Mouse (Mus musculus) myocyte (in vitro differentiated cells): ENCODE data around the gene Gad2. TPM values are rescaled to one million over a fixed set of nuclear protein-coding genes. Genes with fewer than 3 reads are reported as not detected.

ENCODE experiments used
- H3K27me3 ChIP-seq: one replicate; pipeline ENCODE4 v1.6.1; 2011; ENCODE audit not compliant: control insufficient read depth, insufficient read depth, insufficient read length
- H3K36me3 ChIP-seq: one replicate; pipeline ENCODE4 v1.6.1; 2011; ENCODE audit not compliant: control insufficient read depth, insufficient read depth
- H3K4me2 ChIP-seq: one replicate; pipeline ENCODE4 v1.6.1; 2011; ENCODE audit warnings: low read depth, control low read depth
- H3K4me3 ChIP-seq: one replicate; pipeline ENCODE4 v1.5.1; 2011; ENCODE audit warnings: mild to moderate bottlenecking, control low read depth, moderate library complexity
- H3K79me2 ChIP-seq: one replicate; pipeline ENCODE4 v1.6.1; 2011; ENCODE audit not compliant: control insufficient read depth, insufficient read depth
- H3ac ChIP-seq: one replicate; pipeline ENCODE4 v1.6.1; 2011; ENCODE audit not compliant: control insufficient read depth, insufficient read length
- CEBPB ChIP-seq: IDR thresholded peaks from 2 replicates; pipeline ENCODE4 v1.6.1; 2011; ENCODE audit warnings: mild to moderate bottlenecking, moderate library complexity; ENCODE audit not compliant: poor library complexity, insufficient read depth, severe bottlenecking
- E2F4 ChIP-seq: IDR thresholded peaks from one replicate; pipeline ENCODE4 v1.6.1; 2011; ENCODE audit warnings: mild to moderate bottlenecking, control low read depth, moderate library complexity; ENCODE audit not compliant: insufficient read depth
- MAX ChIP-seq: IDR thresholded peaks from one replicate; pipeline ENCODE4 v1.6.1; 2011; ENCODE audit warnings: low read depth, mild to moderate bottlenecking, control low read depth
- MYOD1 ChIP-seq, 3 experiments: IDR thresholded peaks; one replicate each; pipeline ENCODE4 v1.6.1; 2011; ENCODE audit warnings: control low read depth in 2 of 3, low read depth in 2 of 3, mild to moderate bottlenecking in 2 of 3, moderate library complexity in 1 of 3; ENCODE audit not compliant: insufficient read length in 2 of 3, control insufficient read depth in 1 of 3
- MYOG ChIP-seq, 3 experiments: IDR thresholded peaks; one replicate each; pipeline ENCODE4 v1.6.1; 2011; ENCODE audit warnings: control low read depth in 2 of 3, low read depth in 2 of 3, mild to moderate bottlenecking in 2 of 3; ENCODE audit not compliant: insufficient read length in 2 of 3, control insufficient read depth in 1 of 3, insufficient read depth in 1 of 3
- POLR2A ChIP-seq: IDR thresholded peaks from one replicate; pipeline ENCODE4 v1.6.1; 2011; ENCODE audit warnings: low read depth, mild to moderate bottlenecking, control low read depth, moderate library complexity; ENCODE audit not compliant: insufficient read length
- POLR2AphosphoS2 ChIP-seq: IDR thresholded peaks from one replicate; pipeline ENCODE4 v1.6.1; 2011; ENCODE audit warnings: low read depth, control low read depth; ENCODE audit not compliant: insufficient read length
- REST ChIP-seq: IDR thresholded peaks from one replicate; pipeline ENCODE4 v1.6.1; 2011; ENCODE audit warnings: mild to moderate bottlenecking, control low read depth, moderate library complexity; ENCODE audit not compliant: insufficient read depth, insufficient read length
- SRF ChIP-seq: IDR thresholded peaks from one replicate; pipeline ENCODE4 v1.6.1; 2011; ENCODE audit warnings: low read depth; ENCODE audit not compliant: control insufficient read depth, insufficient read length
- TCF12 ChIP-seq: IDR thresholded peaks from one replicate; pipeline ENCODE4 v1.6.1; 2011; ENCODE audit warnings: mild to moderate bottlenecking, control low read depth; ENCODE audit not compliant: poor library complexity, insufficient read depth, severe bottlenecking
- TCF3 ChIP-seq: IDR thresholded peaks from one replicate; pipeline ENCODE4 v1.6.1; 2011; ENCODE audit warnings: low read depth, control low read depth; ENCODE audit not compliant: insufficient read length
- USF1 ChIP-seq: IDR thresholded peaks from one replicate; pipeline ENCODE4 v1.6.1; 2011; ENCODE audit warnings: low read depth, mild to moderate bottlenecking, control low read depth, moderate library complexity
- polyA plus RNA-seq: library from polyadenylated mRNA; unstranded; fragments of >200 nt; fragmentation: generic; extraction: Trizol; gene quantifications from one replicate; pipeline ENCODE4 v1.2.1, GENCODE M21; 2012; ENCODE audit warnings: missing spikeins

The Gad2 gene
- polyA plus RNA-seq, 1 experiment: not detected

GRCm38 (mm10) chr2:22663731-22664130 is 41.7 kb downstream of the Gad2 start:
- H3K79me2 ChIP-seq: no peaks in the 10 kb centered on the region
- H3ac ChIP-seq: no peak overlapping the region
- H3K4me2 ChIP-seq: no peak overlapping the region
- H3K27me3 ChIP-seq: no peaks in the 10 kb centered on the region
- no peaks in the 10 kb centered on the region for H3K36me3 ChIP-seq
- H3K4me3 ChIP-seq: no peak overlapping the region
- TF ChIP-seq MYOG (IDR thresholded peaks at IDR 0.05; ENCODE audit: control insufficient read depth in 1 of 3, insufficient read depth in 1 of 3, insufficient read length in 2 of 3, low read depth in 2 of 3): no peak
- TF ChIP-seq TCF12: no peak
- no peak for TF ChIP-seq TCF3
- no peak for TF ChIP-seq REST
- TF ChIP-seq POLR2A: no peak
- no peak for TF ChIP-seq POLR2AphosphoS2
- no peak for TF ChIP-seq MYOD1 (IDR thresholded peaks at IDR 0.05; ENCODE audit: control insufficient read depth in 1 of 3, insufficient read length in 2 of 3, low read depth in 2 of 3)
- TF ChIP-seq USF1: no peak

GRCm38 (mm10) chr2:22670415-22670814 is 48.4 kb downstream of the Gad2 start:
- Histone ChIP-seq H3K27me3 (no peaks in the 10 kb centered on the region), H3K4me2 (peak overlapping the region; percentile 43), H3ac (no peak overlapping the region), H3K4me3 (no peak overlapping the region), H3K36me3 (no peaks in the 10 kb centered on the region), H3K79me2 (no peaks in the 10 kb centered on the region)
- TF ChIP-seq TCF12 (no peak), POLR2A (no peak), MYOD1 (IDR thresholded peaks at IDR 0.05; ENCODE audit: control insufficient read depth in 1 of 3, insufficient read length in 2 of 3, low read depth in 2 of 3) (no peak), REST (no peak), SRF (no peak), USF1 (no peak), E2F4 (no peak), TCF3 (no peak), POLR2AphosphoS2 (no peak)

DNA sequence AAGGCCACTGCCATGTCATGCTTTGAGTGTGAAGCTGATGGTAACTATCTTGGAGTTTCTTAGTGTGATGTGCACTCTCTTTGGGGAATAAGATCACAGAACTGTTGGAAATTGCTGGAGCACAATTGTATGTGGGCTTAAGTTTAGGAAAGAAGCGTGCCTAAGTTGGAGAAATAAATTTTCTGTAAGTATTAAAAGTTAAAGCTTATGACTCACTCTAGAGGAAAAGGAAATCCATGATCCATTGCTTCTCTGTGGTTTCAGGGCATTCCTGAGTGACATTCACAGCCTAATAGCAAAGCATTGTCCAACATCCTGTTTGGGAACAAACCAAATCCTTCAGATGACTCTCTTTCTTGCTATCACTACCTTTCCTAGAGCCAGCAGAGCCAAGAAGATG is 49.3 kb downstream of the Gad2 start:
- H3K4me2 ChIP-seq: peak overlapping the region; percentile 43
- no peak overlapping the region for H3K4me3 ChIP-seq
- no peaks in the 10 kb centered on the region for H3K27me3 ChIP-seq
- no peaks in the 10 kb centered on the region for H3K79me2 ChIP-seq
- H3K36me3 ChIP-seq: no peaks in the 10 kb centered on the region
- no peak overlapping the region for H3ac ChIP-seq
- TF ChIP-seq POLR2AphosphoS2 (no peak), MYOD1 (IDR thresholded peaks at IDR 0.05; ENCODE audit: control insufficient read depth in 1 of 3, insufficient read length in 2 of 3, low read depth in 2 of 3) (no peak), E2F4 (no peak), TCF3 (no peak), SRF (no peak), MAX (no peak), MYOG (IDR thresholded peaks at IDR 0.05; ENCODE audit: control insufficient read depth in 1 of 3, insufficient read depth in 1 of 3, insufficient read length in 2 of 3, low read depth in 2 of 3) (no peak), USF1 (no peak), REST (no peak), CEBPB (no peak), POLR2A (no peak), TCF12 (no peak)

DNA sequence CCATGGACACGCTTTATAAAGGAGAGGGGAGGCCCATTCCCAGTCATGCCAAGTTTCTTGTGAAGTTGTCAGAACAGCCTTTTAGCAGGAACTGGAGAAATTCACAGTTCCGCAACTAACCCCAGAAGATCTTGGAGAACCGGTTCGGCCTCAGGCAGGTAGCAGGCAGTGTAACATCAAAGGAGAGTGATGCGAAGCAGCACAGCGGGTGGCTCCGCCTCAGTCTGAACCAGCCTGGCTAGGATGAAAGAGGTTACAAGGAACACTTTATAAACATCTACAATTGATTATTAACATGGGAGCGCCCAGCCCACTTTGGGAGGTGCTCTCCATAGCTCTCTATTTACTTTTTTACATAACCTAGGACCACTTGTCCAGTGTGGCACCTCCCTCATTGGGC is 55.1 kb downstream of the Gad2 start:
- H3K4me3 ChIP-seq: no peak overlapping the region
- no peaks in the 10 kb centered on the region for H3K27me3 ChIP-seq
- TF ChIP-seq MYOD1 (IDR thresholded peaks at IDR 0.05; ENCODE audit: control insufficient read depth in 1 of 3, insufficient read length in 2 of 3, low read depth in 2 of 3): no peak
- no peak for TF ChIP-seq USF1
- TF ChIP-seq CEBPB: no peak
- no peak for TF ChIP-seq E2F4
- TF ChIP-seq SRF: no peak
- TF ChIP-seq MAX: no peak
- no peak overlapping the region for H3ac ChIP-seq
- H3K79me2 ChIP-seq: no peaks in the 10 kb centered on the region
- H3K4me2 ChIP-seq: no peak overlapping the region
- no peaks in the 10 kb centered on the region for H3K36me3 ChIP-seq

DNA sequence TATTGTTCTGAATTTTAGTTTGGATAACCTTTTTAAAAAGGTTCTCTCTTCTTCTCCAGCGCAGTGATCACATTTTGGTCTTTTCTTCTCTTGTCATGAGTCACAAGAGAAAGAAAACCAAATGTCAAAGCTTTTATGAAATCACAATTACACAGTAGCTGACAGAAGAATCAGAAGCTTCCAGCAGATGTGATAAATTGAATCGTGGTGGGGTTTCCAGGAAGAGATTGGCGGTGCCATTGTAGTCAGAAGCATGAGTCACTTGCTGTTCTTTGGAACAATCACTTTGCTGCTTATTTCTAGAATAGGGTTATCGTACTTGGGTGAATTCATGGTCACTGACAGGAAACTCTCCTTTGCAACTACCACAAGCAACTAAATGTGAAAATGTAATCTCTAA is 57.9 kb downstream of the Gad2 start:
- Histone ChIP-seq H3ac (no peak overlapping the region), H3K36me3 (no peaks in the 10 kb centered on the region), H3K27me3 (no peaks in the 10 kb centered on the region), H3K79me2 (no peaks in the 10 kb centered on the region), H3K4me2 (peak overlapping the region; percentile 21), H3K4me3 (no peak overlapping the region)
- TF ChIP-seq MAX: no peak
